Mouse (Mus musculus) bone marrow, adult 2 months (tissue): ENCODE measurements around the gene Heatr1.

Experiments used
- CTCF ChIP-seq: fragments of 200-500 bp; IDR thresholded peaks from 2 replicates; pipeline ENCODE4 v1.5.1; 2011; ENCODE audit warnings: low read length, control low read depth; ENCODE audit not compliant: control insufficient read depth, insufficient read depth
- POLR2A ChIP-seq: fragments of 200-500 bp; IDR thresholded peaks from 2 replicates; pipeline ENCODE4 v1.6.1; 2011; ENCODE audit warnings: low read depth, mild to moderate bottlenecking, control low read depth, low read length, borderline replicate concordance; ENCODE audit not compliant: control insufficient read depth

DNA sequence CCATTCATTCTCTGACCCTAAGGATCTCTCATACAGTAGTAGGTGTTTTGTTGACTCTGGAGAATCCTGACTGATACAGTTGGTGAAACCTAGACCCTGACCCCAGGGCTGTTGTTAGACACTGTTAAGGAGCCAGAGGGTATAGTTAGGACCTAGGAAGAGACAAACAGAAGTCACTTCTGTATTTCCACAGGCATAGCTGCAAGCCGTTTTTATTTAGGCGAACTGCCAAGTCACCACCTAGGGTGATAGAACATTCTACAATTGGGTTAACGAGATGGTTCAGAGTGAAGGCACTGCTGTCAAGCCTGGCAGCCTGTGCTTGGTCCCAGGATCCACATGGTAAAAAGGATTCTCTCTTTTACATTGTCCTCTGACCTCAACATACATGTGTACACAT is 48.0 kb upstream of the Heatr1 start:
- TF ChIP-seq POLR2A = no peak
- TF ChIP-seq CTCF = no peak
